Mouse (Mus musculus) spleen, adult 2 months (tissue): ENCODE results near the gene Rora.

Source experiments
- CTCF ChIP-seq: fragments of 200-500 bp; IDR thresholded peaks from 2 replicates; pipeline ENCODE4 v1.5.1; 2011; ENCODE audit warnings: mild to moderate bottlenecking, inconsistent platforms; ENCODE audit not compliant: insufficient read depth, insufficient read length, insufficient replicate concordance; ENCODE audit errors: extremely low read depth
- POLR2A ChIP-seq: fragments of 200-500 bp; IDR thresholded peaks from 2 replicates; pipeline ENCODE4 v1.6.1; 2011; ENCODE audit warnings: low read depth, low read length, inconsistent platforms

GRCm38 (mm10) chr9:68976136-68976535, 322.6 kb downstream of the Rora start:
- TF ChIP-seq CTCF (no peak), POLR2A (no peak)
